Mouse (Mus musculus) thymus, adult 2 months (tissue): Measurements from ENCODE around the gene Lars2.

Source experiments
- CTCF ChIP-seq: fragments of 200-500 bp; IDR thresholded peaks from 2 replicates; pipeline ENCODE4 v1.5.1; 2012; ENCODE audit warnings: mild to moderate bottlenecking, control low read depth, low read length, moderate library complexity, borderline replicate concordance; ENCODE audit not compliant: control insufficient read depth, poor library complexity, insufficient read depth; ENCODE audit errors: extremely low read depth
- POLR2A ChIP-seq: fragments of 200-500 bp; IDR thresholded peaks from 2 replicates; pipeline ENCODE4 v1.6.1; 2012; ENCODE audit warnings: mild to moderate bottlenecking, low read length, control low read depth, moderate library complexity; ENCODE audit not compliant: control insufficient read depth, poor library complexity, insufficient read depth; ENCODE audit errors: extremely low read depth

GRCm38 (mm10) chr9:123405231-123405630 is 38.5 kb downstream of the Lars2 start:
- TF ChIP-seq CTCF: no peak
- no peak for TF ChIP-seq POLR2A
